Mouse (Mus musculus) hematopoietic stem cell, adult 5-6 weeks (primary cell): ENCODE measurements around the gene Isca2. TPM values are rescaled to one million over a fixed set of nuclear protein-coding genes. Genes with fewer than 3 reads are reported as not detected.

ENCODE experiments used
- ATAC-seq, 2 experiments: fragments of 125-278 bp in 1 of 2; replicated peaks in 1 of 2; 2 replicates each; pipeline ENCODE4 v1.8.0; 2016 to 2017; ENCODE audit warnings: inconsistent platforms in 2 of 2, mild to moderate bottlenecking in 2 of 2, moderate number of reproducible peaks in 2 of 2, low read depth in 1 of 2, moderate TSS enrichment in 1 of 2; ENCODE audit not compliant: low FRiP score in 2 of 2, poor library complexity in 2 of 2, severe bottlenecking in 2 of 2, insufficient read depth in 1 of 2, low TSS enrichment in 1 of 2
- total RNA-seq: library from RNA; stranded (forward); fragments of 172-1452, 232-1000 nt; gene quantifications from 2 replicates; pipeline ENCODE4 v1.2.3, GENCODE M21; 2017

The Isca2 gene
- total RNA-seq: 53.8 and 55.1 TPM in 2 replicates

DNA sequence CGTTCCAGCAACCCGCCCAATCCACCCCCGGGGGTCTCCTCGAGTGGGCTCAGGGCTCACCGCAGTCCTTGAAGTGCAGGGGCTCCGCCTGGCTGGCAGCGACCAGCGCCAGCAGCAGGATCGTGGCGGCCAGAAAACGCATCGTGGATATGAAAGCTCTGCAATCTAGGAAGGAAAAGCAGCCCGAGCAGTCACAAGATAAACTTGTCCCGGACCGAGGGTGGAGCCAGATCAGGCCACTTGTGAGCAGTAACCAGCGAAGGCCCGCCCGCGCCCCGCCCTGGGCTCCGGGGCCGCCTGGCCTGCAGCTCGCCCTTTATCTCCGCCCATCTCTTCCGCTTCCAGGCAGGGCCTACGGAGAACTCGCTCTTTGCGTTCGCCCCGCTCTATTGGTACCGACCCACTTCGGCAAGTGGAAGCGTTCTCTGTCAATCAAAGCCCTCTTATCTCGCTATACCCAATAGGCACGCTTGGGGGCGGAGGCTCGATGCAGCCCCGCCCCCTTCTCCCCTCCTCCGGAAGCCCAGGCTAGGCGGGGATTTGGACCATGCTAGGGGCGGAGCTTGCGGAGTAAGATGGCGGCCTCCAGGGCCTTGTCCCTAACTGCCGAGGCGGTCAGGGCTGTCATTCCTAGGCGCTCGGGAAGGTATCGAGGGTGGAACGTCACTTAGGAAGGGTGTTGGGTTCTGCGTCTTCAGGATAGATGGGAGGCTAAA, at the start of gene Isca2, which contains the start of gene Npc2:
Gene Isca2, plus strand, starts transcription at position 526 of the 716 bp plus-strand sequence.
Gene Npc2, minus strand, starts transcription at position 427 of the 716 bp plus-strand sequence.
- ATAC-seq: peak; percentile 98 to 99

DNA sequence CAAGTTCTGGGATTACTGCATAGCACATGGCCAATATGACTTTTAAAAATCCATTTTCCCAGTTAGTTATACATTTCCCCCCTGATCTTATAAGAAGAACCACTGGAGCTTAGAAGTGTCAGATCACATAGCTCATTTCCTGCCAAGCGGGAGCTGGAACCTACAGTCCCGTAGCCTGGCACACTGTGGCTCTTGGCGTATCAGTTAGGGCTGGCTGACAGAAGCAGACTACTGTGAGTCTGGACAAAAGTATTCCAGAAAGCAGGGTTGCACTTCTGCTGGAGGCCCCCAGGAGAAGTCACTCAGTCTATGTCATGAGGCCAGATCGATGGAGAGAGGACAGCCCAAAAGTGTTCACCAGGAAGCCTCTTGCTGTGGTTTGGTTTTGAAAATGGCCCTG, 46.7 kb upstream of the Isca2 start:
- no peak for ATAC-seq

DNA sequence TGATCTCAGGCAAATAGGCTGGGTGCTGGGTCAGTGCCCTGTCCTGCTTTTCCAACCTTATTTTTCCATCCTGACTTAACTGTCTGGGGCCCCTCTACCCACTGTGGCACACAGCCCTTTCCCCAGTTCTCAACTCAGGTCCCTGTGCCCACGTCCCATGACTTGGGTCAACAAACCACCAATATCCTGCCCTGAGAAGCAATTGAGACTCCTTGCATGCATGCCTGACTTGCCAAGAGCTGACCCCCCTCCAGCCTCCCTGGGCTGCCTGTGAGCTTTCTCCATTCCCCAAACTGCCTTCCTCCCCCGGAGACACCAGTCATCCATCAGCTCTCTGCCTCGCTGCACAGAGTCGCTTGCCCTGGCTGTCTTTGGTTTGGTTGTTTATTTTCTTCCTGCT, 46.1 kb upstream of the Isca2 start:
- no peak for ATAC-seq

DNA sequence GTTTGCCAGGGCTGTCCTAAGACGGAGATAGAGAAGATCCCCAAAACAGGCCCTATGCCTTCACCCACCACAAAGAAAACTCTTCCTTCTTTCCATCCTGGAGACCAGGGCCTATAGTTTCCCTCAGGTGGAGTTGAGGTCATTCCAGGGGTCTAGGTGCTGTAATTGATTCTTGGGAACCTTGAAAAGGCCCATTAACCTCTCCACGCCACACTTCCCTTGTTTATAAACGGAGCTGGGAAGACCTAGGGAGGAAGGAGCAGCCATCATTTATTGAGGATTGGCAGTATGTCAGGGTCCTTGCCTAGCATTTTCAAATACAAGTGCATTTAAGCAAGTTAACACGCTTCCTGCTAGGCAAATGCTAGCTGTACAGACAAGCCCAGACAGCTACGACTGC, 45.6 kb upstream of the Isca2 start:
- ATAC-seq: no peak

DNA sequence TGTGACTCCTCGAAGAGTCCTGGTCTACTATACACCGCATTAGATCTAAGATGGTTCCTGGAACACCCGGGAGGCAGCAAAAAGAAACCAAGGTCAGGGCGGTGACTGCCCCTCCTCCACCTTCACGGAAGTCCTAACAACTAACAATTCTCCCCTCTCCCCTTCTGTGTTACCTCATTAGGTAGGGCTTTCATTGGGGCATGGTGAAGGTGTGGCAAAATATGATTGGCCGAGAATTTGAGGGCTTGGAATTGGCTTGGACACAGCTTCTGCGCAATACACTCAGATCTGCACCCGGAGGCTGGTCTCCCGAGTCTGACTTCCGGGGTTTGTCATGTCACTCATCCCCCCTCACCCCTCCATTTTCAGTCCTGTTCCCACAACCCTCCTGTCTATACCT, 44.6 kb upstream of the Isca2 start:
- ATAC-seq: no peak

DNA sequence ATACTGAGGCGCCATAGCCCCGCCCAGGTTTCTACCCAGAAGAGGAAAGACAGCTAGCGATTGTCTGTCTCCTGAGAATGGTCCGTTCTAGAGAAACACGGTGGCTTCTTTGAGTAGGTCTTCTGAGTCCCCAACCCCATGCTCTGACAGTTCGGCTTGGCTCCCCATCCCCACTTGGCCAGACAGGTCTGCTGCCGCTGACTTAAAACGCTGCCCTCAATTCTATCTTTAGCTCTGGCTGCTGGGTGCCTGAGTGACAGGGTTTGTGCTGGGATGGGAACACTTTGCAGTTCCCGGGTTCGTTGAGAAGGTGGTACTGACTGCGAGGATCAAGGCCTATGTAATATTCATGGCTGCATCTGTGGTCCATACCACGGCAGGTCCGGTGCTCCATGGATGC, 39.7 kb upstream of the Isca2 start:
- no peak for ATAC-seq

DNA sequence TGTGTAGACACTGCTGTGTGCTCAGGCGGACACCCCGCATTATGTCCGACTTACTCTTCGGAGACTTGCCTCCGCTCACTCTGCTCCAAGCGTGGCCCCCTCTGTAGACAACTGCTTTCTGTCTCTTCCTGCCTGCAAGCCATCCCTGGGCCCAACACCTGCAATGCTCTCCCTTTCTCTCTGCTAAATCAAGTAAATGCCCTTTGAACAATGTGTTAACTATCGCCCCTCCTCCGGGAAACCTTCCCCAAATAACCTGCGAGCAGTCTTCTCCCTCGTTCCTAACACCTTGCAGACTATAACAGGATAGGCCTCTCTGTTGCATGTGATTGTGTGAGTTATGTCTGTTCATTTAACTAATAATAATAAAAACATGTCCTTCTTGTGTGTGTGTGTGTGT, 29.6 kb upstream of the Isca2 start:
- ATAC-seq: no peak

DNA sequence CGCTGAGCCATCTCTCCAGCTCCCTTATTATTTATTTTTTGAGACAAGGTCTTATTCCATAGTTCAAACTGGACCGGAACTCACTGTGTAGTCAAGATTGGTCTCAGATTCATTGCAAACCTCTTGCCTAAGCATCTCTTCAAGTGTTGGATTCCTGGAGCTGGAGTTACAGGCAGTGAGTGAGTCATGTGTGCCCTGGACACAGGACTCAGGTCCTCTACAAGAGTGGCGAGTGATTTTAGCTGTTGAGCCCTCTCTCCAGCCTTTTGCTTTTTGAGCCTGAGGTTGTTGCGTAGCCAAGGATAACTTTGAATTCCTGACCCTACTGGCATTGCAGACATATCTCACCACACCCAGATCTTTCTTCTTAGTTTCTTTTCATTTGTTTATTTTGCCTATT, 27.4 kb upstream of the Isca2 start:
- no peak for ATAC-seq

DNA sequence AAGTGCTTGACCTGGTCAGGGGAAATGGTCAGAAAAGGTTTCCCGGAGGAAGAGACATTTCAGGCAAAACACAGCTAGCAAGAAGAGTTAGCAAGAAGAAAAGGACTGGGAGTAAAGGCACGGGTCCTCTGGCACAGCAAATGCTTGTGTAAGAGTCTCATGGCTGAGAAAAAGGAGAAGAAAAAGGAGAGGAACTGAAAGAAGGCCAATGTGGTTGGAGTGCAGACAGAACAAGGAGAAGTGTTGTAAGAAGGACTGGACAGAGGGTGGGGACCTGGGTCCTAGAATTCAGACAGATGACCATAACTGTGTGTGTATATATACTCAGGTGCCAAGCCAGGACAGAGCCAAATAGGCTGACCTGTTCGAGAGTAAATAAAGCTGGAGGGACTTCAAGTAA, 24.9 kb upstream of the Isca2 start:
- peak in 1 of 2 experiments; percentile 54; a peak in 1 of 4 replicates for ATAC-seq

DNA sequence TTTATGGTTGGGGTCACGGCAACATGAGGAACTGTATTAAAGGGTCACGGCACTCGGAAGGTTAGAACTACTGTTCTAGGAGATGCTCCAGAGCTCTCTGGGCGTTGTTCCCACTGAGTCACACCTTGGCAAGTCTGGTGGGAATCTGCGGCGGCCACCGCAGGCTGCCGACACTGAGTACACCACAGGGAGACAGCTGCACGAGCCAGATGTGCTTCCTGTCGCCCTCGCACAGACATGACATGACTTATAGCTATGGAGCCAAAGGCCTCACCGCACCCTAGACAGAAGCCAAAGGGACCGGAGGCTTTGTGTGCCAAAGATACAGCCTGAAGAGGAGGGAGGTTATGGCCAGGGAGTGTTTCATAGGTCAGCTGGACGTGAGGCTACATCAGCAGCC, 22.4 kb upstream of the Isca2 start:
- peak; percentile 43 to 68; a peak in 3 of 4 replicates for ATAC-seq

DNA sequence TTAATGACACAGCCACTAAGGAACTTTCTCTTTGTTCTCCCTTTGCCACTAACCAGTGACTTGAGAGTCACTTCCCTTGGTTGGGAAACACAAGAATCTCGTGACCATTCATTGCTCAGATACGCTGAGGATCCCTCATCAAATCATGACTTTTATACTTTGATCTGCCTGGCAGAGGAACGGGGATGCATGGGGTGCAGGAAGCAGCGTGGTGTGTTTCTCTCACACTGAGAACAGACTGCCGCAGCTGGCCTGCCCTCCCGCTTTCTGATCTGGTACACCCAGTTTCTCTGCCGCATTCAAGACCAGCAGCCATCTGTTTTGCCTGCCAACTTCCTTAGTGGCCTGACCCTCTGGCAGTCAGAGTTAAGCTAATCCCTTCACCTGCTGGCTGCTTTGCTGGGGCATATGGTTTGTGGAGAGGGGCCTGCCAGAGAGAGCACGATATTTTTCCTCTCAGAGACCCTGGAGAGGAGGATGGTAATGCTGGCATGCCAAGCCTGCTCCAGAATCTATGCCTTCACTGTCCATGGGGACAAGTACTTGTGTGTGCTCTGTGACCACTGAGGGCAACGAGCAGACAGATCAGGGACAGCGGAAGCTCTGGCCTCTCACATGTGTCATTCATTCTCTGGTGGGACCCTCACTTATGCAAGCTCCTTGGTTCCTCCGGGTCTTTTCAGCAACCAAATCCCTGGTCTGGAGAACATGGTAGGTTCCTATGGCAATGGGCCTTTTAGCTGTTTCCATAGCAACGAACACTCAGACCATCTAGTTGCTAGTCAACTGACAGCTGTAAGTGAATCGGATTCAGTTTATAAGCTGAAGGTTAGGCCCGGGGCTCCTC, 20.7 kb upstream of the Isca2 start:
- peak; percentile 24 to 57; a peak in 3 of 4 replicates for ATAC-seq

DNA sequence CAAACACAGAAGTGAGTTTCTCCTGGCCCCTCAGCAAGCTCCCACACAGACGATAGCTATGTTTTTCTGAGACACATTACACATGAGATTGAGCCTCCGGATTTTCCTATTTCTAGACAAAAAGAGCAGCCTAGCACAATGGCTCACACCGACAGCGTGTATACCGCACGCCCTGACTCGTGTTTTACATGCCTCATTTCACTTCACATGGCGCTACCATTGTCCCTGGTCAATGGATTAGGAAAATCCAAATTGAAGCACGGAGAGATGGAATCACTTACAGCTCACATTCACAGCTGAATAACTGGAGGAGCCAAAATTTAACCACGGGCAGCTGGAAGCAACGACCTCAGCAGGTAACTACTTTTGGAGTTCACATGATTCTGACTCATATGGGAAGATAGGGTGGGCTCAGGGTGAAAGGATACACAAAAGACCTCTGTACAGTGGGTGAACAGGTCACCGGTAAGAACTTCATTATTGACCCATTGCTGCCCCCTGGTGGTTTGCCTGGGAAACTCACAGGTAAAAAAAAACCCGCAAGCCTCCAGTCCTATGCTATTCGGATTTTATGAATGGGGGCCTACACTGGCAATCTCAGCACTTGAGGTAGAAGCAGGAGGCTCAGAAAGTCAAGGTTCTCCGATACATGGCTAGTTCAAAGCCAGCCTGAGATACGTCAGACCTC, 17.9 kb upstream of the Isca2 start:
- no peak; a peak in 1 of 4 replicates for ATAC-seq

DNA sequence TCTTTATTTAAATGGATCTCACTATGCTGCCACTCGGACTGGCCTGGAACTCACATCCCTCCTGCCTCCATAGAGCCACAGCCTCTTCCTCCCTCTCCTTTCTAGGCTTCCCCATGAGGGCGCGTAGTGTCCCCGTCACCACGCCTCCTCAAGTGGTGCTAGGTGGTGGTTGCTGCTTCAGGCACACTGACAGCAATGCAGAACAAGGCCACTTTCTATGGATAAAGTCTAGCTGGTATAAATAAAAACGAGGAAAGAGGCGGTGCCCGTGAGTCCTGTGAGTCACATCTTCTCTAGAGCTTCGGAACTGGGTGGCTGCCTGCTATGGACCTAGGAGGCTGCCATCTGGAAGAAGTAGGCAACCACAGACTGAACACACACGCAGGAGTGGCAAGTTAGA, 17.0 kb upstream of the Isca2 start:
- no peak for ATAC-seq

DNA sequence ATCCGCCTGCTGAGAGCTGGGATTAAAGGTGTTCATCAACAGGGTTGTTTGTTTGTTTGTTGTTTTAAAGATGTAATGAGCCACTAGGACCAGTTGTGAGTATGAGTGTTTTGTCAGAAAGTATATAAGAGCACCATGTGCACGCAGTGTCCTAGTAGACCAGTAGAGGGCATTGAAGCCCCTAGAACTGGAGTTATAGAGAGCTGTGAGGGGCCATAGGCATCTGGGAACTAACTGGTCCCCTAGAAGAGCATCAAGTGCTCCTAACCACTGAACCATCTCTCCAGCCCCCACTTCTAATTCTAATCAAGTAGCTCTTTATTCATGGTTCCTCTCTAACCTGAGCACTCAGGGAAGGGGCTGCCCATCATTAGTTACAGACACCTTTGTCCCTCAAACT, 14.0 kb upstream of the Isca2 start:
- ATAC-seq: no peak

DNA sequence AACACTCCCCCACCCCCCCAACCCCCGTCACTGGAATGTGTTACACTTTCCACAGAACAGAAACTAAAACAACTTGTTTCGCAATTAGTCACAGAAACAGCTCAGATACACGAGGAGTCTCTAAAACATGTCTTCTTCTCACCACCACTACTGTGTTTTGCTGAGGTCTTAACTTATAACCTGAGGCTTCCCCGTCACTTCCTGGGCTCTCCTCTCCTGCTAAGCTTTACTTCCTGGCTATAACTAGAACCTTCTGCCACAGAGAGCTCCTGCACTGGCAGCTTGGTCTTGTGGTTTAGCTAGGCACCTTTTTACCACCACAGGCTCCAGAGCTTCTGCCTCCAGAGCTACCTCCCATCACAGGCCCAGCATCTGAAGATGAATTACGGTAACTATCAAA, 10.5 kb upstream of the Isca2 start:
- ATAC-seq: peak in 1 of 2 experiments; percentile 31; a peak in 1 of 4 replicates

DNA sequence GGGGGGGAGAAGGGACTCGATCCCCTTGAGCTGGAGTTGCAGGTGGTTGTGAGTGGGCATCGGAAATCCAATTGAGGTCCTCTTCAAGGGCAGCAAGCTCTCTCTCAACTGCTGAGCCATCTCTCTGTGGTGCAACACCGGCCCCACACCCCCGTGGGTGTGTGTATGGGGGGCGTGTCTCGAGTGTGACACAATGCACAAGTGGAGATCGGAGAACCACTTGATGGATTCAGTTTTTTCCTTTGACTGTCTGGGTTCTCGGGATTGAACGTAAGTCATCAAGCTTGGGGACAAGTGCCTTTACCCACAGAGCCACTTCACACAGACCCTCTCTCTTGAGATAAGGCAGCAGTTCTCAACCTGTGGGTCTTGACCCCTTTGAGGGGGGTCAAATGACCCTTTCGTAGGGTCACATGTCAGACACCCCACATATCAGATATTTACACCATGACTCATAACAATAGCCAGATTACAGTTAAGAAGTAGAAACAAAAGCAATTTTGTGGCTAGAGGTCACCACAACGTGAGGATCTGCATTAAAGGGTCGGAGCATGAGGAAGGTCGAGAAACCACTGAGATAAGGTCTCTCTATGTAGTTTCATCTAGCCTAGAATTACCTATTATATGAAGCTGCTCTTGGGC, 9.4 kb upstream of the Isca2 start:
- ATAC-seq: no peak

DNA sequence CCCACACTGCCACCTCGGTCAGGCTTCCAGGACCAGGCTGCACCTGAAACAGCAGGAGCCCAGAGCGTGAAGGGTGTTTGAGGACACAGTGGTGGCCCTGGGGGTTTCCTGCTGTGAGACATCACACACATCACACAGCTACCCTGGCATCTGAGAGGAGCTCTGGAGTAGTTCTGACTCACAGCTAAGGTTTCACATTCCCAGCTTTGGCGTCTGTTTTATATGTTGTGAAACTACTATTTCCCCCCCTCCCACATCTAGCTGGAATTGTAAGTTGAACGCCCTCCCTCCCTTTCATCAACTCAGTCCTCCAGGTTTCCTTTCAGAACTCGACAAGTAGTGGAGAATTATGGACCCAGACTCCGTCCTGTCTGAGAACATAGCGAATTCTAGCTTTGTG, 8.3 kb upstream of the Isca2 start:
- ATAC-seq: no peak

DNA sequence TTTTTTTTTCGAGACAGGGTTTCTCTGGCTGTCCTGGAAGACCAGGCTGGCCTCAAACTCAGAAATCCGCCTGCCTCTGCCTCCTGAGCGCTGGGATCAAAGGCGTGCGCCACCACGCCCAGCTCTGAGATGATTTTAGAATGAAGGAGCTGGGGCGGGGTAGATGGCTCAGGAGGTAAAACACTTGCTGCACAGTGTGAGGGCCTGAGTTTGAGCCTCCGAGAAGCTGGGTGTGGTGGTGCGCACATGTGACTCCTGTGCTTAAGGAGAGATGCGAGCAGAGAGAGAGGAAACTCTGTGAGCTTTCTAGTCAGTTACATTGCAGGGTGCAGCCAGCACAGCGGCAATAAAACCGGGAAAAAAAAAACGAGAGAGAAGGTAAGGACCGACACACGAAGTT, 7.5 kb upstream of the Isca2 start:
- no peak for ATAC-seq
